Mouse (Mus musculus): ENCODE data around the gene Lix1l. TPM values are rescaled to one million over a fixed set of nuclear protein-coding genes. Genes with fewer than 3 reads are reported as not detected.
"Not testable (repeated sequence)": the region's sequence is repeated elsewhere in the genome, so short reads cannot be mapped to it uniquely, and the experiment has no call there.

Lix1l gene
- total and polyA plus RNA-seq, 2 experiments: 3.1 to 3.3 TPM

DNA sequence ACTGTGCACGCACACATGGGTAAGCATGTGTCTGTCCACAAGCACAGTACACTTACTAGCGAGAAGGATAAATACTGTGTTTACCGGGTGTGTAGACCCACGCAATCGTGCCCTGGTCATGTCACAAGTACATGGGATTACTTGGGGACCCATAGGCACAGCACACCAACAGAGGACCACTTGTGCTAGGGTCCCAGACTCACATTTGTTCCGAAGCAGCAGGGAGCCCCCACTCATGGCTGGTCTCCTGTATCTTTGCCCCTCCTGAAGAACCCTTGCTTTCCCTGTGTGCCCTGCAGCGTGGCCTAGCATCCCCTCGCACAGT lies 1.9 kb upstream of the Lix1l start:
- Histone ChIP-seq H3K9ac (ENCODE audit: low read depth, low read length) (no peak overlapping the region), H3K36me3 (ENCODE audit: control insufficient read depth, insufficient read depth, low read length) (no peaks in the 10 kb centered on the region), H3K79me2 (ENCODE audit: control insufficient read depth, insufficient read depth, low read length) (no peaks in the 10 kb centered on the region), H3K4me3 (ENCODE audit: insufficient read depth, low read depth, low read length) (no peak overlapping the region), H3K4me1 (ENCODE audit: control insufficient read depth, insufficient read depth, low read length) (no peaks in the 10 kb centered on the region), H3K27me3 (ENCODE audit: control insufficient read depth, insufficient read depth, low read length) (no peaks in the 10 kb centered on the region; the same call in 1 of the 2 replicates), H3K27ac (replicated peaks; ENCODE audit: insufficient read depth, low read depth, low read length) (no peak overlapping the region)
- WGBS: 73% methylated on average over 8 of the region's 8 CpGs
- TF ChIP-seq CTCF (IDR thresholded peaks at IDR 0.05; ENCODE audit: low read depth, low read length) (no peak), POLR2A (IDR thresholded peaks at IDR 0.05; ENCODE audit: extremely low read depth, insufficient read depth, low read length) (no peak)
- no peak for DNase-seq (ENCODE audit: extremely low read depth, low read depth, low spot score)

DNA sequence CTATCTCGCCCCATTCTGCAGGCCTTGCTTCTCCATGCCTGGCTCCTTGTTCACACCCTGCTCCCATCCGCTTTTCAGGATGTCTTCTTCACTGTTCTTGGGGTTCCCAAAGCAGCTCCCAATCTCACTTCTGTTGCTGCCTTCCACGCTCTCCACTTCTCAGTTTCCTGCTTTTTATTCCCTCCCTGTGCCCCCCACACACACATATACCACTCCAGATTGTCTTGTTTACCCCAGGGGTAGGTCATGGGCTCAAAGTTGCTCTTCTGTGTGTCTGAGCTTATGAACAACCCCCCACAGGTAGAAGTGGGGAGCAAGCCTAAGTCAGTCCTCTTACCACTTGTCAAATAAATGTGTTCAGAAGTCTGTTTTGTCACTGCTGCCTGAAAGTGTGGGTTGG lies 1.5 kb upstream of the Lix1l start:
- H3K9ac ChIP-seq (ENCODE audit: low read depth, low read length): no peak overlapping the region
- no peak overlapping the region for H3K27ac ChIP-seq (replicated peaks; ENCODE audit: insufficient read depth, low read depth, low read length)
- TF ChIP-seq POLR2A (IDR thresholded peaks at IDR 0.05; ENCODE audit: extremely low read depth, insufficient read depth, low read length) (no peak), CTCF (IDR thresholded peaks at IDR 0.05; ENCODE audit: low read depth, low read length) (no peak)
- no peaks in the 10 kb centered on the region; the same call in 1 of the 2 replicates for H3K27me3 ChIP-seq (ENCODE audit: control insufficient read depth, insufficient read depth, low read length)
- H3K36me3 ChIP-seq (ENCODE audit: control insufficient read depth, insufficient read depth, low read length): no peaks in the 10 kb centered on the region
- H3K4me3 ChIP-seq (ENCODE audit: insufficient read depth, low read depth, low read length): no peak overlapping the region
- WGBS: 91% methylated on average over 3 of the region's 3 CpGs
- no peaks in the 10 kb centered on the region for H3K79me2 ChIP-seq (ENCODE audit: control insufficient read depth, insufficient read depth, low read length)
- no peak for DNase-seq (ENCODE audit: extremely low read depth, low read depth, low spot score)
- no peaks in the 10 kb centered on the region for H3K4me1 ChIP-seq (ENCODE audit: control insufficient read depth, insufficient read depth, low read length)

- H3K4me1 ChIP-seq (ENCODE audit: control insufficient read depth, insufficient read depth, low read length): no peaks in the 10 kb centered on the region
- 4% methylated on average over 37 of the region's 40 CpGs for WGBS
- TF ChIP-seq POLR2A (IDR thresholded peaks at IDR 0.05; ENCODE audit: extremely low read depth, insufficient read depth, low read length): no peak
- H3K9ac ChIP-seq (ENCODE audit: low read depth, low read length): peak overlapping the region; percentile 70
- DNase-seq (ENCODE audit: extremely low read depth, low read depth, low spot score): peak; percentile 37
- no peaks in the 10 kb centered on the region for H3K79me2 ChIP-seq (ENCODE audit: control insufficient read depth, insufficient read depth, low read length)
- no peaks in the 10 kb centered on the region; the same call in 1 of the 2 replicates for H3K27me3 ChIP-seq (ENCODE audit: control insufficient read depth, insufficient read depth, low read length)
- peak overlapping the region; percentile 85 for H3K4me3 ChIP-seq (ENCODE audit: insufficient read depth, low read depth, low read length)
- H3K27ac ChIP-seq (replicated peaks; ENCODE audit: insufficient read depth, low read depth, low read length): no peak overlapping the region; the same call in 1 of the 2 replicates
- H3K36me3 ChIP-seq (ENCODE audit: control insufficient read depth, insufficient read depth, low read length): no peaks in the 10 kb centered on the region
These were observed 370 bp downstream of the Lix1l start for GRCm38 (mm10) chr3:96601251-96601787.

DNA sequence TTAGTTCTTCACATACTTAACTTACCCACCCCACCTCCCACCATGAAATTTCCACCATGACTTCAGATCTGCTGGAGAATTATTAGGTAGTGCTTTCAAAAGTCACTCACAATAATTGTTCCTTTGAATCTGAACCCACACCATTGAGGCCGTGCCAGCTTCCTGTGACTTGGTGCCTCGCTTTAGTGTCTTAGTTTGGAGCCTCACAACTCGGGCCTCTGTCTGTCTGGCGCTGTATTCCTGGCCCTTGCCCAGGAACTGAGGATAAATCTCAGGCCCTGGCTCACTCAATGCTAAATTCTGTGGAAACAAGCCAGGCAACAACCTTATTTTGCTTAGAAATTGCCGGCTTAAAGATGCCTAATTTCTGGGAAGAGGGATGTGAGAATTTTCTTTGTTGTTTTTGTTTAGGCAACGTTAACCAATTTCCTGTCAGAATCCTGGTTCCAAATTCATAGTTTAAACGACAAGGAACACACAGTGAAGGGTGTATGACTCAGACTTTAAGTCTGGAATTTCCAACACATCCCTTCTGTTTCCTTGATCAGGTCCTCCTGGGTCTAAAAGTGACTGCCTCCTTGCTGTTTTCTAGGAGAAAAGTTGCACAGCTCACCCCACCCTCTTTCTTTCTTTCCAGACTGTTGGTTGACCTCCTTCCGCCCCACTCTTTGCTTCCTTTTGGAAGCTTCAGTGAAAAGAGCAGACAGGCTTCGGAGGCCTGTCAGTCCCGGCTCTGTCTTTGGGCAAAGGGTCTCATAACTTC lies 1.2 kb downstream of the Lix1l start:
- WGBS: 61% methylated on average over 10 of the region's 10 CpGs
- no peaks in the 10 kb centered on the region; the same call in 1 of the 2 replicates for H3K27me3 ChIP-seq (ENCODE audit: control insufficient read depth, insufficient read depth, low read length)
- TF ChIP-seq CTCF (IDR thresholded peaks at IDR 0.05; ENCODE audit: low read depth, low read length): no peak
- TF ChIP-seq POLR2A (IDR thresholded peaks at IDR 0.05; ENCODE audit: extremely low read depth, insufficient read depth, low read length): no peak
- H3K4me3 ChIP-seq (ENCODE audit: insufficient read depth, low read depth, low read length): no peak overlapping the region
- H3K36me3 ChIP-seq (ENCODE audit: control insufficient read depth, insufficient read depth, low read length): no peaks in the 10 kb centered on the region
- H3K4me1 ChIP-seq (ENCODE audit: control insufficient read depth, insufficient read depth, low read length): no peaks in the 10 kb centered on the region
- no peaks in the 10 kb centered on the region for H3K79me2 ChIP-seq (ENCODE audit: control insufficient read depth, insufficient read depth, low read length)
- DNase-seq (ENCODE audit: extremely low read depth, low read depth, low spot score): no peak
- H3K27ac ChIP-seq (replicated peaks; ENCODE audit: insufficient read depth, low read depth, low read length): peak overlapping the region; percentile 33
- H3K9ac ChIP-seq (ENCODE audit: low read depth, low read length): peak overlapping the region; percentile 18; the same call in 1 of the 2 replicates

DNA sequence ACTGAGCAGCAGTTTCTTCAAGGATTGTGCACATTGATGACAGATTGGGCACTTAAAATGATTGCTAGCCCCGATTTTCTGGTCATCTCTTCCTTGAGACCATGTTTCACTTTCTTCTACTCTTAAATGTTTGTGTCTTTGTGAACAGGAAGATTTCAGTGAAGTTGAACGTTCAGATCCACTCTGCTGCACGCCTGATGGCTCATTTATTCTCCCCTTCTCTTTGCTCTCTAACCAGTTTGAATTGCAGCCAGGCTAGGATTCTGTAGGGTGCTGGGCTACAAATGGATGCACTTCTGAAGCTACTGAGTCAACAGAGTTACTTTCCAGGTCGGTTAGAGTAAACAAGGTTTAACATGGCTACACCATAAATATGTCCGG lies 1.7 kb downstream of the Lix1l start:
- Histone ChIP-seq H3K4me3 (ENCODE audit: insufficient read depth, low read depth, low read length) (no peak overlapping the region), H3K36me3 (ENCODE audit: control insufficient read depth, insufficient read depth, low read length) (no peaks in the 10 kb centered on the region), H3K9ac (ENCODE audit: low read depth, low read length) (no peak overlapping the region), H3K27ac (replicated peaks; ENCODE audit: insufficient read depth, low read depth, low read length) (peak overlapping the region; percentile 25; the same call in 1 of the 2 replicates), H3K4me1 (ENCODE audit: control insufficient read depth, insufficient read depth, low read length) (no peaks in the 10 kb centered on the region), H3K27me3 (ENCODE audit: control insufficient read depth, insufficient read depth, low read length) (no peaks in the 10 kb centered on the region; the same call in 1 of the 2 replicates), H3K79me2 (ENCODE audit: control insufficient read depth, insufficient read depth, low read length) (no peaks in the 10 kb centered on the region)
- TF ChIP-seq CTCF (IDR thresholded peaks at IDR 0.05; ENCODE audit: low read depth, low read length) (no peak), POLR2A (IDR thresholded peaks at IDR 0.05; ENCODE audit: extremely low read depth, insufficient read depth, low read length) (no peak)
- 38% methylated on average over 5 of the region's 5 CpGs for WGBS
- no peak for DNase-seq (ENCODE audit: extremely low read depth, low read depth, low spot score)

GRCm38 (mm10) chr3:96603311-96603710 lies 2.4 kb downstream of the Lix1l start:
- DNase-seq (ENCODE audit: extremely low read depth, low read depth, low spot score): no peak
- no peaks in the 10 kb centered on the region; the same call in 1 of the 2 replicates for H3K27me3 ChIP-seq (ENCODE audit: control insufficient read depth, insufficient read depth, low read length)

DNA sequence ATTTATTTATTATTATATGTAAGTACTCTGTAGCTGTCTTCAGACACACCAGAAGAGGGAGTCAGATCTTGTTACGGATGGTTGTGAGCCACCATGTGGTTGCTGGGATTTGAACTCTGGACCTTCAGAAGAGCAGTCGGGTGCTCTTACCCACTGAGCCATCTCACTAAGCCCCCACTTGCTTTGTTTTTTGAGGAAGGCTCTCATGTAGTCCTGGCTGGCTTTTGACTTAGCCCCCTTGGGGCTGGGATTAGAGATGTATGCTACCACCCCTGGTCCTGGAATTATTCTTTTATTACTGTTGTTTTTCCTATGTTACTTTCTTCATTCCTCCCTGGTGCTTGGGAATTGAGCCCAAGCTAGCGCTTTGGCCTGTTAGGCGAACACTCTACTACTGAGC lies 5.1 kb downstream of the Lix1l start:
- not testable (repeated sequence) for H3K27ac ChIP-seq (replicated peaks; ENCODE audit: insufficient read depth, low read depth, low read length); H3K36me3 ChIP-seq (ENCODE audit: control insufficient read depth, insufficient read depth, low read length); H3K79me2 ChIP-seq (ENCODE audit: control insufficient read depth, insufficient read depth, low read length); H3K4me3 ChIP-seq (ENCODE audit: insufficient read depth, low read depth, low read length); DNase-seq (ENCODE audit: extremely low read depth, low read depth, low spot score); H3K9ac ChIP-seq (ENCODE audit: low read depth, low read length); H3K27me3 ChIP-seq (ENCODE audit: control insufficient read depth, insufficient read depth, low read length); H3K4me1 ChIP-seq (ENCODE audit: control insufficient read depth, insufficient read depth, low read length)
- 91% methylated on average over 4 of the region's 4 CpGs for WGBS

More at GRCm38 (mm10) chr3:96603311-96603710, 2.4 kb downstream of the Lix1l start:
- H3K4me3 ChIP-seq (ENCODE audit: insufficient read depth, low read depth, low read length): no peak overlapping the region
- H3K4me1 ChIP-seq (ENCODE audit: control insufficient read depth, insufficient read depth, low read length): no peaks in the 10 kb centered on the region
- H3K9ac ChIP-seq (ENCODE audit: low read depth, low read length): no peak overlapping the region
- H3K27ac ChIP-seq (replicated peaks; ENCODE audit: insufficient read depth, low read depth, low read length): no peak overlapping the region
- WGBS: 79% methylated on average over 5 of the region's 5 CpGs
- no peak for TF ChIP-seq POLR2A (IDR thresholded peaks at IDR 0.05; ENCODE audit: extremely low read depth, insufficient read depth, low read length)
- TF ChIP-seq CTCF (IDR thresholded peaks at IDR 0.05; ENCODE audit: low read depth, low read length): no peak
- H3K36me3 ChIP-seq (ENCODE audit: control insufficient read depth, insufficient read depth, low read length): no peaks in the 10 kb centered on the region
- no peaks in the 10 kb centered on the region for H3K79me2 ChIP-seq (ENCODE audit: control insufficient read depth, insufficient read depth, low read length)

Measured in liver, adult 2 months (tissue).